Mouse (Mus musculus) heart, adult 2 months (tissue): Measurements from ENCODE around the gene Arhgef17.

Experiments
- CTCF ChIP-seq: fragments of 200-600 bp; IDR thresholded peaks from 2 replicates; pipeline ENCODE4 v1.8.1; 2022; ENCODE audit warnings: antibody characterized with exemption, mild to moderate bottlenecking, moderate library complexity
- EP300 ChIP-seq: fragments of 200-500 bp; IDR thresholded peaks from 2 replicates; pipeline ENCODE4 v1.6.1; 2011; ENCODE audit warnings: low read depth, low read length, control low read depth; ENCODE audit not compliant: insufficient read depth
- POLR2A ChIP-seq: fragments of 200-500 bp; IDR thresholded peaks from 2 replicates; pipeline ENCODE4 v1.6.1; 2011; ENCODE audit warnings: mild to moderate bottlenecking, low read depth, low read length, control low read depth; ENCODE audit not compliant: insufficient read depth

GRCm38 (mm10) chr7:100908567-100908966 lies 23.3 kb downstream of the Arhgef17 start:
- TF ChIP-seq CTCF = peak; percentile 68
- no peak for TF ChIP-seq EP300
- no peak for TF ChIP-seq POLR2A
